In genomic region chr13:97292451-97293245, GRCm38 (mm10) we compare ENCODE assay signal across 12 mouse cellular contexts. TPM values are rescaled to one million over a fixed set of nuclear protein-coding genes. Genes with fewer than 3 reads are reported as not detected.
DNase-seq lines count a peak whose midpoint lies in the region; ATAC-seq and TF ChIP-seq lines count a peak whose summit lies in the region.
"Had no signal": no experiment of that assay in that cellular context is flagged by ENCODE, and none has a peak within 500 bp of the region (broad histone marks: within the 10 kb centered on the region; RNA-seq: fewer than 3 reads in every experiment).

No protein-coding gene starts in this region.

- no peak overlapping the region for H3K4me3 ChIP-seq in heart, embryonic 14.5 days (ENCODE audit: control insufficient read depth in 1 of 2, insufficient read depth in 1 of 2, low read depth in 1 of 2, low read length in 2 of 2)
- peak overlapping the region; percentile 14 for H3K4me3 ChIP-seq in forebrain, embryonic 16.5 days (replicated peaks; ENCODE audit: low read length)
- H3K4me3 ChIP-seq in midbrain, embryonic 10.5 days, result peak overlapping the region; percentile 36
- no peak overlapping the region for H3K4me3 ChIP-seq in layer of hippocampus, adult 2 months
- H3K4me3 ChIP-seq: embryonic facial prominence, embryonic 12.5 days had no signal

- no peaks in the 10 kb centered on the region for H3K36me3 ChIP-seq in heart, embryonic 14.5 days (ENCODE audit: control insufficient read depth, insufficient read depth, low read length)
- H3K36me3 ChIP-seq in forebrain, embryonic 16.5 days (ENCODE audit: control insufficient read depth, insufficient read depth), result no peaks in the 10 kb centered on the region
- no peaks in the 10 kb centered on the region for H3K36me3 ChIP-seq in midbrain, embryonic 10.5 days
- H3K36me3 ChIP-seq: embryonic facial prominence, embryonic 12.5 days had no signal

- peak overlapping the region; percentile 35; the same call in 1 of the 2 replicates for H3K4me2 ChIP-seq in heart, embryonic 14.5 days (ENCODE audit: low read length)
- peak overlapping the region; percentile 46 for H3K4me2 ChIP-seq in forebrain, embryonic 16.5 days (ENCODE audit: low read length)
- H3K4me2 ChIP-seq: embryonic facial prominence, embryonic 12.5 days had no signal

- peaks cover 9 to 14% of the 10 kb centered on the region in 2 experiments; a peak in 3 of 4 replicates for H3K4me1 ChIP-seq in heart, embryonic 14.5 days (ENCODE audit: control insufficient read depth in 2 of 2, insufficient read depth in 2 of 2, low read length in 2 of 2)
- H3K4me1 ChIP-seq in forebrain, embryonic 16.5 days (replicated peaks; ENCODE audit: control insufficient read depth, insufficient read depth, low read length), result peaks cover 13% of the 10 kb centered on the region
- H3K4me1 ChIP-seq in midbrain, embryonic 10.5 days, result peaks cover 53% of the 10 kb centered on the region
- H3K4me1 ChIP-seq: embryonic facial prominence, embryonic 12.5 days had no signal

- DNase-seq in heart, postnatal 14 days, result no peak
- peak; percentile 38 for DNase-seq in midbrain, embryonic 10.5 days (ENCODE audit: low spot score)
- peak; percentile 56 for DNase-seq in retina, postnatal 1 day
- no peak for DNase-seq in urinary bladder, adult 18-20 months (ENCODE audit: low spot score in 2 of 2)
- no peak for DNase-seq in thymus, postnatal 4 days
- no peak for DNase-seq in layer of hippocampus, adult 2 months (ENCODE audit: low spot score in 2 of 2)
- DNase-seq: B cell, adult 2 months; kidney, postnatal 36 days; lung, postnatal 4 days had no signal

- intact Hi-C loops in heart, postnatal 14 days (cut with DNase I), result no loop called here

- no peak overlapping the region; the same call in 1 of the 2 replicates for H3K9ac ChIP-seq in heart, embryonic 14.5 days (ENCODE audit: low read length)
- peak overlapping the region; percentile 29 for H3K9ac ChIP-seq in forebrain, embryonic 16.5 days (replicated peaks; ENCODE audit: low read depth, low read length)
- H3K9ac ChIP-seq: embryonic facial prominence, embryonic 12.5 days had no signal

- no peak for TF ChIP-seq CTCF in layer of hippocampus, adult 2 months (conservative IDR thresholded peaks at IDR 0.05)

- ATAC-seq in heart, embryonic 14.5 days (ENCODE audit: insufficient number of reproducible peaks, insufficient read depth, low FRiP score, low read depth), result no peak
- peak; percentile 62 for ATAC-seq in forebrain, embryonic 16.5 days

- no peak overlapping the region for H3K27ac ChIP-seq in heart, embryonic 14.5 days (replicated peaks in 1 of 2; ENCODE audit: control insufficient read depth in 1 of 2, insufficient read depth in 1 of 2, low read depth in 2 of 2, low read length in 2 of 2)
- peak overlapping the region; percentile 69 for H3K27ac ChIP-seq in forebrain, embryonic 16.5 days (ENCODE audit: low read length)
- peak overlapping the region; percentile 84 for H3K27ac ChIP-seq in midbrain, embryonic 10.5 days (replicated peaks)
- no peak overlapping the region for H3K27ac ChIP-seq in layer of hippocampus, adult 2 months
- H3K27ac ChIP-seq: embryonic facial prominence, embryonic 12.5 days had no signal

- no peaks in the 10 kb centered on the region for H3K9me3 ChIP-seq in heart, embryonic 14.5 days (ENCODE audit: control insufficient read depth, low read length)
- H3K9me3 ChIP-seq in forebrain, embryonic 16.5 days (ENCODE audit: control insufficient read depth, low read length), result no peaks in the 10 kb centered on the region
- H3K9me3 ChIP-seq in midbrain, embryonic 10.5 days (replicated peaks), result no peaks in the 10 kb centered on the region
- H3K9me3 ChIP-seq: embryonic facial prominence, embryonic 12.5 days had no signal

- WGBS in heart, embryonic 14.5 days, result 36% methylated on average over 12 of the region's 12 CpGs
- 1% methylated on average over 12 of the region's 12 CpGs for WGBS in forebrain, embryonic 16.5 days
- 14% methylated on average over 12 of the region's 12 CpGs for WGBS in midbrain, embryonic 10.5 days

- H3K27me3 ChIP-seq in heart, embryonic 14.5 days (ENCODE audit: control insufficient read depth, insufficient read depth, low read length), result no peaks in the 10 kb centered on the region
- no peaks in the 10 kb centered on the region for H3K27me3 ChIP-seq in forebrain, embryonic 16.5 days (replicated peaks; ENCODE audit: control insufficient read depth, insufficient read depth, low read length)
- H3K27me3 ChIP-seq in midbrain, embryonic 10.5 days (ENCODE audit: low read depth, poor library complexity, severe bottlenecking), result peaks cover 24% of the 10 kb centered on the region

RNA-seq across cellular contexts. Expression of gene Enc1, which starts 51.7 kb away (rescaled TPM):
- polyA plus RNA-seq in heart, embryonic 14.5 days (2014; fragmentation: Nextera tagmentation; extraction: Ambion mirVana), result 3.5 and 5.1 TPM in 2 replicates
- total RNA-seq in heart, postnatal 14 days (2021), result 10 to 100 TPM; 11.2 to 11.3 TPM
- polyA plus RNA-seq in forebrain, embryonic 16.5 days (2015; fragmentation: Nextera tagmentation; extraction: Ambion mirVana), result 133 and 143 TPM in 2 replicates
- 7.5 and 11.2 TPM in 2 replicates for polyA plus RNA-seq in midbrain, embryonic 10.5 days (2016; fragmentation: Nextera tagmentation; extraction: Ambion mirVana)
- 100 to 1,000 TPM; 744 to 746 TPM for total RNA-seq in layer of hippocampus, adult 2 months (2021)

Comparison
In these comparisons a context has a peak if more than half of its experiments do, and no peak if none do; other contexts are left out.
1. H3K27ac ChIP-seq: peak in forebrain, embryonic 16.5 days (single experiment) and midbrain, embryonic 10.5 days (single experiment); none in heart, embryonic 14.5 days (0 of 2) and layer of hippocampus, adult 2 months (single experiment).
2. H3K4me3 ChIP-seq: peak in forebrain, embryonic 16.5 days (single experiment) and midbrain, embryonic 10.5 days (single experiment); none in heart, embryonic 14.5 days (0 of 2) and layer of hippocampus, adult 2 months (single experiment).
3. DNase-seq: peak in midbrain, embryonic 10.5 days (single experiment) and retina, postnatal 1 day (single experiment); none in heart, postnatal 14 days (0 of 2), urinary bladder, adult 18-20 months (0 of 2), thymus, postnatal 4 days (single experiment) and layer of hippocampus, adult 2 months (0 of 2).
4. RNA of gene Enc1, which starts 51.7 kb away (polyA plus RNA-seq): 133 to 143 TPM in forebrain, embryonic 16.5 days; 7.5 to 11.2 TPM in midbrain, embryonic 10.5 days and 3.5 to 5.1 TPM in heart, embryonic 14.5 days; every median in the first group is over 10 times any median in the second.